Mouse (Mus musculus) adrenal gland (tissue): ENCODE results near the gene Akap2.

Source experiments
- intact Hi-C: fragments of 180-260 bp; cut with DNase I; formaldehyde crosslinking; loops from one replicate; pipeline ENCODE4 v1.15.1; 2025
- long read RNA-seq, 2 experiments: library from polyadenylated mRNA; unstranded; transcript quantifications; one replicate each; pipeline ENCODE4 v2.0.0; 2020; ENCODE audit warnings: borderline replicate concordance in 1 of 2; ENCODE audit not compliant: insufficient replicate concordance in 1 of 2

Akap2 gene
- long read RNA-seq, experiment 1, full-length matches to known transcripts: 79 of 107 reads
- long read RNA-seq, experiment 1, partial matches to known transcripts: 1 of 107 reads
- long read RNA-seq, experiment 1, other reads (novel, unspliced or antisense): 27 of 107 reads
- long read RNA-seq, experiment 2, full-length matches to known transcripts: 127 of 183 reads
- long read RNA-seq, experiment 2, partial matches to known transcripts: 5 of 183 reads
- long read RNA-seq, experiment 2, other reads (novel, unspliced or antisense): 51 of 183 reads

- intact Hi-C loops: no loop called here
Observed at GRCm38 (mm10) chr4:57717354-57717753, at the start of gene Akap2. Gene Akap2 (plus strand): TSS chr4:57717657.

DNA sequence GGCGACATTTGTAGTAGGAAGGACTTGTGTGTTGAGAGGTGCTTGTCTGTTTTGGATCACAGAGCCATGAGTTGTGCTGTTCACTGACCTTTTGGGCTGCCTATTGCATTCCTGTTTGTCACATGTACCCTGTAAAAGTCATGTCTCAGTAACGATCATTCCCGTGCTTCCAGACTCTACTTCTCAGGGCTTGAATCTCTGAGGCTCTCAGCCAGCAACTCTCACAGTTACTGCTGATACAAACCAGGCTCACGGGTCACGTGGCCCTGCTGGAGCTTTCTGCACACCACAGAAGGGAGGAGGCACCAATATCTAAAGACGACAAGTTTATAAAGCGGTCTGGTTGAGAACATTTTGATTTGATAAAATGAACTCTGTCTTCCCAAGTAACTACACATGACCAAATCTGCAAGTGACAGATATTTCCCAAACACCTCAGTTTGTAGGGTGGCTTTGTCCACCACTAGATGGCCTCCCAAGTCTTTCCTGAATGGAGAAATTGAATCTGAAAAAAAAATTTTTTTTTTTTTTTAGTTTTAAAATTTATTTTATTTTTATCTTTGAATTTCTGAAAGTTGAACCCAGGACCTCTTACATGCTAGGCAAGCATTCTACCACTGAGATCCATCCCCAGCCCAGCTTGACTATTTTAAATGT lies 46.5 kb upstream of the Akap2 start:
- intact Hi-C loops: loop anchor here (5.0 kb wide), 3 partner anchors 111 to 231 kb away; no protein-coding TSS in a partner anchor

DNA sequence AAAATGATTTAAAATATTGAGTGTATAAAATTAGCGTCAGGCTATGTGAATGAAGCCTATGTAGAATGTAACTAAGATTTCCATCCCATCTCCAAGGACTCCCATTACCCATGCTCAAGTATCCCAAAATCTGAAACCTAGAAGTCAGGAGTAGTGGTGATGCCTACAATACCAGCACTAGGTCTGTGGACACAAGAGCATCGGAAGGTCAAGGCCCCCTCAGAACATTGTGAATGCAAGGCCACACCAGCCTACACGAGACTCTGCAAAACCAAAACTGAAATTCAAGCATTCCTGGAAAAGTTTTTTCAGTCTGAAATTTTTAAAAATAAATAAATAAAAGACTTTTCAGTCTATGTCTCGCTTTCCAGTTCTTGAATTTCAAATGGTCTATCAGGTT lies 44.9 kb upstream of the Akap2 start:
- intact Hi-C loops: loop anchor here (5.0 kb wide), 3 partner anchors 110 to 230 kb away; no protein-coding TSS in a partner anchor

- intact Hi-C loops: loop anchor here (5.0 kb wide), 3 partner anchors 109 to 229 kb away; no protein-coding TSS in a partner anchor
Observed at GRCm38 (mm10) chr4:57672996-57673906, 44.2 kb upstream of the Akap2 start.

GRCm38 (mm10) chr4:57674351-57674750 lies 43.1 kb upstream of the Akap2 start:
- intact Hi-C loops: loop anchor here (5.0 kb wide), 3 partner anchors 108 to 228 kb away; no protein-coding TSS in a partner anchor

DNA sequence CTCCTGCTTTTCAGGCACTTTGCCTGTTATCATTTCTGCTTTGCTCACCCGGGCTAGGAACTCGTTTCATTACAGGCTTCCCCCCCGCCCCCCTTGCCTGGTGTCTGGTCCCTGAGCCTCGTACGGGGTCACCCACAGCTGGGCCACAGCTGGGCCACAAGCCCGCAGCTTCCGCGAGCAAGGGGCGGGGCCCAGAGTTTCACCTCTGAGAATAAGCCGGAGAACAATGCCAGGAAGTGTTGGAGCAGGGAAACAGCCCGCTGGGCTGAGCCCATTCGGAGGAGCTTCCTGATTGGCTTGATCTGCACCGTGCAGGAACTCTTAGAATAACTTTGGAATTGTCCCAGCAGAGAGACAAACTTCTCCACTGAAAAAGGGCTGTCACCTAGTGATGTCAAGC lies 42.1 kb upstream of the Akap2 start:
- intact Hi-C loops: no loop called here

- intact Hi-C loops: no loop called here
Observed at GRCm38 (mm10) chr4:57677916-57678315, 39.5 kb upstream of the Akap2 start.

DNA sequence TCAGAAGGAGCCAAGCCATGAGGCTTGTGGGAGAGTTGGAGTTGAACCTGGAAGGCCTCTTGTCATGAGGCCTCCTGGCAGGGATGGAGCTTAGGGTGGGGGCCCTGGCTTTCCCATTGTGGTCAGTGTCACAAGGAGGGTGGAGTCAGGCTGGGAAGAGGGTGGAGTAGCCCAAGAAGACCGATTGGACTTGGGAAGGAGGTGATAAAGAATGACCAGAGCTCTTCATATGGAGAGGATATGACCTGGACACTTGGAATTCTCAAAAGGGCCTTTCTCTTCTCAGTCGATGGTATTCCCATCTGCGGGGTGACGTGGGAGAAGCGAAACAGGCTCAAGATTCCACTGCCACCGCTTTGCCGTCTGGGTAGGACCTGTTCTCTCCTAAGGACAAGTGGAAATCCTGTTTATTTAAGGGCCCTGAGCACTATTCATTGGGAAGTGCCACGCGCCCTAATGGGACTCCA lies 38.4 kb upstream of the Akap2 start:
- intact Hi-C loops: no loop called here

- intact Hi-C loops: no loop called here
Observed at GRCm38 (mm10) chr4:57680186-57680585, 37.3 kb upstream of the Akap2 start.

GRCm38 (mm10) chr4:57681511-57681910 lies 35.9 kb upstream of the Akap2 start:
- intact Hi-C loops: no loop called here

DNA sequence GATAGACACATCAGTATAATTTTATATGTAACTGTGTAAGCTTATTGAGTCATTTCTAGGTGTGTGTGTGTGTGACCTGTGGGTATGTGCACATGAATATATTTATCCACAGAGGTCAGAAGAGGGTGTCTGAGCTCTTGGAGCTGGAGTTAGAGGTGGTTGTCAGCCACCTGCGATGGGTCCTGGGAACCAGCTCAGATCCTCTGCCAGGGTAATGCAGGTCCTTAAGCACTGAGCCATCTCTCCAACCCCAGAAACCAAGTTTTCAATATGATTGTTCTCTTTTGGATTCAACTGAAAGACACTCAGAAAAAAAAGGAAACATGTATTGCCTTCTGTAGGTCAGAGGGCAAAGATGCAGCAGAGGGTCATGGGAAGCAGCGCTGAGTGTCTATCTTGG lies 35.1 kb upstream of the Akap2 start:
- intact Hi-C loops: no loop called here

DNA sequence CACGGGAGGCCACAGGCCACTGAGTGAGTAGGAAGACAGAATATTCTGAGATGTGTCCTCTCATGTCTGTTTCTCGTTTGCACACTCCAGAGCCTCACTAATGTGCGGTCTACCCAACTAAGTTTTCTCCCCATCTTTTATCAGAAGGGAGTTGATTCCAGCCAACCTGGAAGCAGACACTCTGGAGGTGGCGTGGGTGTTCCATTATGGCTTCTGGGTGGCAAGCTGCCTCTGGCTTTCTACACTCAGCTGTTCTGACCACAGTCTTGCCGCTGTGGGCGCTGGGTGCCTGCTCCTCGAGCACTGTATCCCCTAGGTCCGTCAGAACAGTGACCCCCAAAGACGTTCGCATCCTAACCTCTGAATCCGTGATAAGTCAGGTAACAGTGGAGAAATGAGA lies 34.5 kb upstream of the Akap2 start:
- intact Hi-C loops: no loop called here

GRCm38 (mm10) chr4:57684676-57685215 lies 32.7 kb upstream of the Akap2 start:
- intact Hi-C loops: no loop called here

DNA sequence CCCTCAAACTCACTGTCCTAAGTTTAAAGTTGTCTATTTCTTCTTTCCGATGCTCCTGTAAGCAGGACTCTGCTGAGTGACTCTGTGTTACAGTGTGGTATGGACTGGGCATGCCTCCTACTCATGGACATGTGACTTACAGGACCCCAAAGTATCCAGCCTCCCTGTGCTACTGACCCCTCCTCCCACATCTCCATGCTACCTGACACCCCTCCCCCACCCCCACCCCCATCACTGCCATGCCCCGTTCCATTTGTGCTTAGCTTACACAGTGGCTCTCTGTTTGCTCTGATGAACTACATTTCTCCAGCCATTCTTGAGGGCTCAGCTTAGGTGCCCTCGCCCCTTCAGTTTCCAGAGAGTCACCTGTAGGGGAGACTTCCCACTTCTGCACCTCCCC lies 30.7 kb upstream of the Akap2 start:
- intact Hi-C loops: no loop called here

GRCm38 (mm10) chr4:57687583-57687982 lies 29.9 kb upstream of the Akap2 start:
- intact Hi-C loops: no loop called here

GRCm38 (mm10) chr4:57688131-57688530 lies 29.3 kb upstream of the Akap2 start:
- intact Hi-C loops: no loop called here

GRCm38 (mm10) chr4:57690001-57690400 lies 27.5 kb upstream of the Akap2 start:
- intact Hi-C loops: no loop called here

GRCm38 (mm10) chr4:57690805-57691204 lies 26.7 kb upstream of the Akap2 start:
- intact Hi-C loops: no loop called here

DNA sequence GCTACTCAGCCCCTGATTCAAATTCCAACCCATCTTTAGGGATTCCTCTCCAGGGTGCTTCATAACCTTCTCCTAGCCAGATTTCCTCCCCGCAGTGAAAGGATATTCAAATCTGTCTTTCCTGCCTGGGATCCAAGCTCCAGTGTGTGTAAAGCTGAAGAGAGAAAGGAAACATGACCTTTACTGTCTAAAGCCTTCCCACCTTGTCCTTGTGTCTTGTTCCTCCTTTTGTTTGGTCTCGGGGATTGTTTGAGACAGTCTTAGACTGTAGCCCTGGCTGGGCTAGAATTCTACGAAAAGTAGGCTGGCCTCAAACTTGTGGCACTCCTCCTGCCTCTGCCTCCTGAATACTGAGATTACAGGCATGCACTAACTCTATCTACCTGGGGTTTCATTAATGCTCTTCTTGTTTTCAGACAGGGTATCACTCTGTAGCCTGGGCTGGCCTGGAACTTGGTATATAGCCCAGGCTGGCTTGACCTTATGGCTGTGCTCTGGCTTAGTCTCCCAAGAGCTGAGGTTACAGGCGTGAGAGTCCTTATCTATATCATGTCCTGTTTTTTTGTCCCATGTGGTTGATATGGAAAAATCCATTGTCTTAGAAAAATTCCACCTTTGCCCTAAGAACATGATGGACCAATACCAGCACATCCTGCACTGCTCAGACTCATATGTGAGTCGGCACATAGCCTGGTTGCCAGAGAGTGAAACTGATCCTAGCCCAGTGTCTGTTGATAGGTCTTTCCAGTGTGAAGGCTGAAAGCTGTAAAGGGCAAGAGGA lies 22.9 kb upstream of the Akap2 start:
- intact Hi-C loops: no loop called here

DNA sequence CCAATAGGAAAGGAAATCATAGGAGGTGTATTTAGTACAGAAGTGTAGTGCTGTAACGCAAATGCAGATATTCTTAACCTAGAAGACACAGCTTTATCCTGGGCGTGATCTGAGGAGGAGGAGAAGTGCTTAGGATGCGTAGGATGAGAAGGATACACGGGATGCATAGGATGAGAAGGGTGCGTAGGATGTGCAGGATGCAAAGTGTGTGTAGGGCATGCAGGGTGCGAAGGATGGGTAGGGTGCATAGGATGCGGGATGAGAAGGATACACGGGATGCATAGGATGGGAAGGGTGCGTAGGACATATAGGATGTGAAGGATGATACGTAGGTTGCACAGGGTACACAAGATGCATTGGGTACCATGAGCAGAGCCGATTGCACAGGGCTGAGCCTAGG lies 20.5 kb upstream of the Akap2 start:
- intact Hi-C loops: no loop called here
